Mouse (Mus musculus): Measurements from ENCODE around the gene Ifit2. TPM values are rescaled to one million over a fixed set of nuclear protein-coding genes. Genes with fewer than 3 reads are reported as not detected.
"Not testable (repeated sequence)": the region's sequence is repeated elsewhere in the genome, so short reads cannot be mapped to it uniquely, and the experiment has no call there.

The Ifit2 gene
- polyA plus RNA-seq, 1 experiment from 2014 or later: 3.3 TPM

DNA sequence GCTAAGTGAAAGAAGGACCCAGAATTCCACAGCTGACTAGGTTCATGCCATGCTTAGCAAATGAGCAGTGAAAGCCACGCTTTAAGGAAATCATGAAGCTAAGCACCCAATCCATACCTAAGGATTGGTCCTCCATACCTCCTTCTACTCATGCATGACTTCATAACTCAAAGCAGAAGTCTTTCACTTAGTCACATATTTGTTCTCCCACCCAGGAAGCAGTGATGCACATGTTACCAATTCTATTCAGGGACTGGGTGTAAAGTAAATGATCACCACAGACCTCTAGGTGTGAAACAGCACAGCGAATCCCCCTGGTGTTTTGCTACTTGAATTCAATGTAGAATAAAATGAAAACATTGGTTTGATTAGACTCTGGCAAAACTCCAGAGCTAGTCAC, 32.2 kb downstream of the Ifit2 start:
- H3K27me3 ChIP-seq; H3K9me3 ChIP-seq; ATAC-seq; H3K4me1 ChIP-seq (replicated peaks); H3K36me3 ChIP-seq; H3K4me2 ChIP-seq (replicated peaks); H3K9ac ChIP-seq (replicated peaks); H3K4me3 ChIP-seq (replicated peaks); H3K27ac ChIP-seq: not testable (repeated sequence)
- WGBS: 83% methylated on average over 2 of the region's 2 CpGs

DNA sequence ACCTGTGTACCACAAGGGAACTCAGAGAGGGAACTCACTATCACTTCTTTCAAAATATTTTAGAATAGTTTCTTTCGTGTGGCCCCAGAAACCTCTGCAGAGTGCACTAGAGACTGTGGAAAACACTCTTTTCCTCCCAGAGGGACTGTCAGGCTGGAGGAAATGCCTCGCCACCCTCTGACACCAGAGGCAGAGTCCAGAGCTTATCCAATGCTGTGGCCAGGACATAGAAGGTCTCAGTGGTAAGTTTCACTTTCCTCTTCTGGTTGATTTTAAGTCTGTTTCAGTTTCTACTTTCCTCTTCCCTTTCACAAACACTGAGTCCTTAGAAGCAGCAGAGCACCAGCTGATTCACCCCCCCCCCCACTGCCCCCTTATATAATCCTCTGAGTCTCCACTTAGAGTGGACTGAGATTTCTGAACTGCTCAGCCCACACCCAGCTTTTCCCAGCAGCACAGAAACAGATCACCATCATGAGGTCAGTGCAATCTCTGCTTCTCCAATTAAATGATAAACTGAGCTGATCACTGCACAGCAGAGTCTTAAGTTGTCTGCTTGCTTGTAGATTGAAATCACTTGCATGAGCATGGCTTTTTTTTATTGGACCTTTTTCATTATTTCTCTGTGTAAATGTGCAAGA, 32.8 kb downstream of the Ifit2 start, which contains the start of gene Ifit3:
Gene Ifit3, plus strand, starts transcription at position 406 of the 641 bp plus-strand sequence.
- WGBS: 67% methylated on average over 2 of the region's 2 CpGs
- H3K36me3 ChIP-seq; H3K4me1 ChIP-seq (replicated peaks); H3K27me3 ChIP-seq; H3K27ac ChIP-seq; H3K9me3 ChIP-seq; ATAC-seq; H3K4me2 ChIP-seq (replicated peaks); H3K9ac ChIP-seq (replicated peaks); H3K4me3 ChIP-seq (replicated peaks): not testable (repeated sequence)

DNA sequence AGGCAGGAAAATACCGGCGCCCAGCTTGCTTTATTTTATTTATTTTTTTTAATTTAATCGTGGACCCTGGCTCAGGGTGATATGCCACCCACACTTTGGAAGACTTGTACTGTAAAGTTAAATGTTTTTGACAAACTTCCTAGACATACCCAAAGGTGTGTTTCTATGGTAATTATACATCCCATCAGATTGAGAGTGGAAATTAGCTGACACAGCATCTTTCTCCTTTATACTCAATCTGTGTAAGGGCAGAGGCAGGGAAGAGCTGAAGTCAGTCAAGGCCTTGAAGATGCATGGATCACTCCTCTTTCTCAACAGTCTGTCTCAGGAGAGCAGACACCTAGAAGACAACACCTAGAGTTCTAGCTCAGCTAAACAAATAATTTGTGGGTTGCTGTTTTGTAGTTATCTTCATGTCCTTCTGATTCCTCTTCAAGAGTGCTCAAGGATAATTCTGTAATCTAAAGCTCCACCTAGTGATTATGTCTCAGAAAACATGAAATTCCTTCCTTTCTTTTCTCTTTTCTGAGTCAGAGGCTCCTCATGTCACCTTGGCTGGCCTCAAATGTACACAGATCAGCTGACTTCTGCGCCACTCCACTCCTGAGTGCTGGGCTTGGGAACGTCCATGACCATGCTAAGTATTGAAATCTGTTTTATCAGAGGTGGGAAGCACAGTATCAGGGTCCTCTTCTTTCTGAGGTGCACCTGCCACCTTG, 35.4 kb downstream of the Ifit2 start:
- H3K9ac ChIP-seq (replicated peaks); H3K4me2 ChIP-seq (replicated peaks); H3K27ac ChIP-seq; H3K4me3 ChIP-seq (replicated peaks); H3K36me3 ChIP-seq; H3K27me3 ChIP-seq; ATAC-seq; H3K4me1 ChIP-seq (replicated peaks); H3K9me3 ChIP-seq: not testable (repeated sequence)
- 73% methylated on average over 5 of the region's 5 CpGs for WGBS

DNA sequence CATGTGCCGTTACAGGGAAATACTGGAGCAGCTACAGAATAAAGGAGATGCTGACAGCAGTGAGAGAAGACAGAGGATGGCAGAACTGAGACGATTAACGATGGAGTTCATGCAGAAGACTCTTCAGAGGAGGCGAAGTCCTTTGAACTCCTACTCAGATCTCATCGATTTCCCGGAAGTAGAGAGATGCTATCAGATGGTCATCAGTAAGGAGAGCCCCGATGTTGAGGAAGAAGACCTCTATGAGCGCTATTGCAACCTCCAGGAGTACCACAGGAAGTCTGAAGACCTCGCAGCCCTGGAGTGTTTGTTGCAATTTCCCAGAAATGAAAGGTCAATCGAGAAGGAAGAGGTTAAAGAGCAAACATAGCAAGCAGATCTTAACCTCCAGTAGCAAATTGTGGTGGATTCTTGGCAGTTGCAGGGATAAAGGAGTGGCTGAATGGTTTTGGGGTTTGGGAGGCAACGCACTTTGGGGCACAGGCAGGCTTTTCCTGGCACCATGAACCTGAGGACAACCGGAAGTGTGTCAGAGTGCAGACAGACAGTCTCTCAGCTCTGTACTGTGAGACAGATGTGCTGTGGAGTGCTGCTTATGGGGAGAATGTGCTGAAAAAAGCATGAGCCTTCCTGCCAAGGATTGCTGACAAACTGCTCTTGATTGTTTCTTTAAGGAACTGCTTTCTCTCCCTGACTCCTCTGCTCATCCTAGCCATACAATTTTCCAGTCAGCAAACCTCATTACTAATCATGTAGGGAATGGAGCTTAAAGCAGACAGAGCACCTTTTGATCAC, 37.6 kb downstream of the Ifit2 start:
- not testable (repeated sequence) for H3K36me3 ChIP-seq; H3K27me3 ChIP-seq; H3K9me3 ChIP-seq; H3K27ac ChIP-seq; H3K4me3 ChIP-seq (replicated peaks); H3K4me2 ChIP-seq (replicated peaks); H3K4me1 ChIP-seq (replicated peaks); H3K9ac ChIP-seq (replicated peaks)
- WGBS: 91% methylated on average over 8 of the region's 12 CpGs
- ATAC-seq: peak; percentile 27; the same call in 1 of the 2 replicates

DNA sequence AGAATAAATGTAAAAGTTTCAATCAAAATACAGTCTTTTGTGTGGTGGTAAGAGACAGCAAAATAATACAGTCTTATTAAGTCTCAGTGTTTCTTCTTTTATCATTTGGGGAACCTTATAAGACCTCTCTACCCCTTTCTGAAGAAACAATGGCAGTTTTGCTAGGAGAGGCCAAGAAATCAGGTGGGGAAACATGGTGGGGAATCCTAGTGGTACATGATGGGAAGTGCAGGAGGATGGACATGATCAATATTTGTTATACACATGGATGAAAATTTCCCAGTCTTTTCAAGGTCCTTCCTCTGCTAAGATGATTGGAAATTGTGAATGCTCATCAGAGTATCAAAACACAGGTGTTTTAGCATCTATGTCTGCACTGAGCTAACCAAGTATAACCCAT, 38.5 kb downstream of the Ifit2 start:
- Histone ChIP-seq H3K9me3 (no peaks in the 10 kb centered on the region), H3K4me3 (replicated peaks) (no peak overlapping the region), H3K36me3 (no peaks in the 10 kb centered on the region), H3K27me3 (no peaks in the 10 kb centered on the region), H3K4me2 (replicated peaks) (no peak overlapping the region), H3K9ac (replicated peaks) (no peak overlapping the region), H3K27ac (no peak overlapping the region), H3K4me1 (replicated peaks) (no peaks in the 10 kb centered on the region)
- no peak for ATAC-seq

DNA sequence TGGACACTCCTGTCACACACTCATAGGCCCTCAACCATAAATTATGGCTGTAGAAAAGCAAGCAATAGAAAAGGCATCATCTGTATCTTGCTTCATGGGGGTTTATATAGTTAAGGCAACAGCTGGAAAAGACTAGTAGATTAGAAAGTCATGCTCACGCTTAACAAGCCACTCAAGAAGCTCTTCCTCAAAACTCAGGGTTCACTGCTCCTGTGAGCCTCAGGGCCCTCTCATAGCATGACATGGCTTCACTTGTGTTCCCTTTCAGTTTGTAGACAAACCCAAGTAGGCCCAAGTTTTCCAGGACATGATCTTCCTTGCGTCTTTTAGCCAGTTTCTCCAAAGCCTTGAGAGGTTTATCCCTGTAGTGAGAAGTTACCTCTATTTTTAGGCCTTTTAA, 43.0 kb downstream of the Ifit2 start:
- no peaks in the 10 kb centered on the region for H3K4me1 ChIP-seq (replicated peaks)
- H3K27me3 ChIP-seq: no peaks in the 10 kb centered on the region
- H3K36me3 ChIP-seq: no peaks in the 10 kb centered on the region
- H3K4me2 ChIP-seq (replicated peaks): no peak overlapping the region
- H3K9ac ChIP-seq (replicated peaks): no peak overlapping the region
- no peak for ATAC-seq
- no peak overlapping the region for H3K27ac ChIP-seq
- WGBS: 92% methylated on average over 2 of the region's 2 CpGs
- no peaks in the 10 kb centered on the region for H3K9me3 ChIP-seq
- H3K4me3 ChIP-seq (replicated peaks): no peak overlapping the region

DNA sequence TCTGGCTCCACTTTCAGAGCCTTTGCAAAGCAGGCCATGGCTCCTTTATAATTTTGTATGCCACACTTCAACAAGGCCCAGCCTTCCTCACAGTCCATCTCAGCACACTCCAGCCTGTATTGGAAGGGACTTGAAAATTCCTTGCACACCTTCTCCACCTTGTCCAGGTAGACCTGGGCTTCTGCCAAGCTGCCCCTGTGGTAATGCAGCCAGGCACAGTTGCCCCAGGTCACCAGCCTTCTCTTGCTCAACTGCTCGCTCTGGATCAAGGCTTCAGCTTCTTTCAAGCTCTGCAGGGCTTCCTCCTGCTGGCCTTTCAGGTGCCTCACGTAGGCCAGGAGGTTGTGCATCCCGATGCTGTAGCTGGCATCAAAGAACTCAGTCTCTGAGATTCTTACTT, 44.0 kb downstream of the Ifit2 start:
- not testable (repeated sequence) for H3K27me3 ChIP-seq; H3K4me1 ChIP-seq (replicated peaks); ATAC-seq; H3K9ac ChIP-seq (replicated peaks); H3K4me2 ChIP-seq (replicated peaks); H3K36me3 ChIP-seq; H3K4me3 ChIP-seq (replicated peaks); H3K9me3 ChIP-seq; H3K27ac ChIP-seq
- 85% methylated on average over 3 of the region's 3 CpGs for WGBS

DNA sequence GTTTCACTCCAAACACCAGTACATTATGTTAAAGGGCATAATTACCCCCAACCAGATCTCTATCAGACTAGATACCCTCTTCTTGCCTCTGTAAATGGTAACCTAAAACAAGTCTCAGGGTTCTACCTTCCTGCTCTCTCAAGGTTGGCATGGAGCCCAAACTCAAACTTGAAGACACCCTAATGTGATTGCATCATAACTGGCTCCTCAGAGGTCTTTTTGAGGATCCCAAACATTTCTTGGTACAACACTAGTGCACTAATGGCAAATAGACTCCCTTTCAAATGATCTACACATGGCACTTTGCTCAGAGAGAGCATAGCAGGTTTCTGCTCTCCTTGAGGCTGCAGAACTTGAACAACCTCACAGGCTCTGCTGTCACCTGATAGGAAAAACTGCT, 46.3 kb downstream of the Ifit2 start:
- Histone ChIP-seq H3K27me3 (no peaks in the 10 kb centered on the region), H3K4me3 (replicated peaks) (no peak overlapping the region), H3K9ac (replicated peaks) (no peak overlapping the region), H3K27ac (no peak overlapping the region), H3K4me2 (replicated peaks) (no peak overlapping the region), H3K9me3 (no peaks in the 10 kb centered on the region), H3K36me3 (no peaks in the 10 kb centered on the region), H3K4me1 (replicated peaks) (no peaks in the 10 kb centered on the region)
- ATAC-seq: no peak

DNA sequence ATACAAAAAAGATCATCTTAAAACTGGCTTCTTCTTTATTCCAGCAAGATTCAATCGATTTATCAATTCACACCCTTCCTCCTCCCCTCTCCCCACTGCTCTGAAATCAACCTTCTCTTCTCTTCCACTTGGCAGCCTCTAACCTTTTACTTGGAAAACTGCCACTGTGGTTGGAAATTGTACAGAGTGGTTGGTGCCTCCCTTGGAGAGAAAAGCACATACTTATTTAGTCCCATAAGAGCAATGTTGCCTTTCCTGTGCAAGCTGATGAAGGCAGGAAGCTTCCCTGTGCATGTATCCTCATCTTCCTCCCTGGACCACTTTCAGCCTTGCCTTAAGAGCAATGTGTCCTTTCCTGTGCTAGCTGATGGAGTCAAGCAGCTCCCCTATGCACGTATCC, 47.8 kb downstream of the Ifit2 start:
- no peak overlapping the region for H3K4me3 ChIP-seq (replicated peaks)
- H3K27ac ChIP-seq: no peak overlapping the region
- no peaks in the 10 kb centered on the region for H3K36me3 ChIP-seq
- no peaks in the 10 kb centered on the region for H3K4me1 ChIP-seq (replicated peaks)
- no peaks in the 10 kb centered on the region for H3K9me3 ChIP-seq
- H3K4me2 ChIP-seq (replicated peaks): no peak overlapping the region
- 88% methylated on average over 2 of the region's 2 CpGs for WGBS
- no peaks in the 10 kb centered on the region for H3K27me3 ChIP-seq
- ATAC-seq: no peak
- no peak overlapping the region for H3K9ac ChIP-seq (replicated peaks)

DNA sequence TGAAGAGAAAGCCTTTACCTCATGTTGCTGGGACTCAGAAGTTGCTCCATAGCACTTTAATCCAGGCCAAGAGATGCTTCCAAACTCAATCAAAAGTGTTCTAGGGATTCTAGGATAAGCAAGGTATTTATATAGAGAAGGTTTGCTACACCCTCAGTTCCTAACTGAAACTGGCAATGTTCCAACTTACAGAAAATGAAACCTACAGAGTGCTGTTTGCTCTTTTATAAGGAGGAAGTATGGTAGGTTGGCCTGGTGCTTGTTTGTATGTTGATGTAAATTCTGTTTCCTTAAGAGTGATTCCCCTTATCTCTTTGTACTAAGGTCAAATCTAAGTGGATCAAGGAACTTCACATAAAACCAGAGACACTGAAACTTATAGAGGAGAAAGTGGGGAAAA, 48.8 kb downstream of the Ifit2 start:
- not testable (repeated sequence) for H3K4me3 ChIP-seq (replicated peaks); ATAC-seq; H3K4me2 ChIP-seq (replicated peaks); H3K27me3 ChIP-seq; H3K4me1 ChIP-seq (replicated peaks); H3K36me3 ChIP-seq; H3K27ac ChIP-seq; H3K9me3 ChIP-seq; H3K9ac ChIP-seq (replicated peaks)

DNA sequence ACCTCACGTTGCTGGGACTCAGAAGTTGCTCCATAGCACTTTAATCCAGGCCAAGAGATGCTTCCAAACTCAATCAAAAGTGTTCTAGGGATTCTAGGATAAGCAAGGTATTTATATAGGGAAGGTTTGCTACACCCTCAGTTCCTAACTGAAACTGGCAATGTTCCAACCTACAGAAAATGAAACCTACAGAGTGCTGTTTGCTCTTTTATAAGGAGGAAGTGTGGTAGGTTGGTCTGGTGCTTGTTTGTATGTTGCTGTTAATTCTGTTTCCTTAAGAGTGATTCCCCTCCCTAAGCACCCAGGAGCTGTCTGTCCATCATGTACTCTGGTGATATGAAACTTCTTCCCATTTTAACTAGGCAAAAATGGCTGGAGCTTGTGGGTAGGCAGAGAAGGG, 51.4 kb downstream of the Ifit2 start, which contains the start of gene Ifit1bl1:
Gene Ifit1bl1, minus strand, starts transcription at position 69 of the 400 bp plus-strand sequence.
- not testable (repeated sequence) for H3K9ac ChIP-seq (replicated peaks); H3K27ac ChIP-seq; ATAC-seq; H3K36me3 ChIP-seq; H3K4me1 ChIP-seq (replicated peaks); H3K27me3 ChIP-seq; H3K4me2 ChIP-seq (replicated peaks); H3K9me3 ChIP-seq; H3K4me3 ChIP-seq (replicated peaks)
- WGBS: 30% methylated on average over 1 of the region's 1 CpGs

DNA sequence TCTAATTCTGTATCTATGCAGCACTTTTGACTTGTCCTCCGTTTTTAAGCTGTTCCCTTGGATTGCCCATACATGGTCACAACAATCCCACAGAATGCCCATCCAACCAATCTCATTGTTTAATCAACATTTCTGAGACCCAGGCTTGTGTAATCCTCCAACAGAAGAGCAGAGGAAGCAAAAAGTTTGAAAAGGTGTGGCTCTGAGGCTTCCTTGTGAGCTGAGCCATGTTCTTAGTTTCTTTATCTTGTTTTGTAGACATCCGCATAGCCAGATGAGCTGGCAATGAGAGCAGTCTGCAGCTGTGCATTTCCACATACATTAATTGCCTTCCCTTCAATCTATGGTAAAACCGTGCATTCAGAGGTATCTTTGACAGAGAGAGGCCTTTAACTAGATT, 55.0 kb downstream of the Ifit2 start:
- no peaks in the 10 kb centered on the region for H3K9me3 ChIP-seq
- H3K4me1 ChIP-seq (replicated peaks): no peaks in the 10 kb centered on the region
- H3K36me3 ChIP-seq: no peaks in the 10 kb centered on the region
- ATAC-seq: no peak
- H3K4me2 ChIP-seq (replicated peaks): no peak overlapping the region
- no peak overlapping the region for H3K27ac ChIP-seq
- H3K27me3 ChIP-seq: no peaks in the 10 kb centered on the region
- WGBS: 86% methylated on average over 3 of the region's 3 CpGs
- H3K4me3 ChIP-seq (replicated peaks): no peak overlapping the region
- H3K9ac ChIP-seq (replicated peaks): no peak overlapping the region

Data from midbrain, embryonic 13.5 days (tissue).